Mouse (Mus musculus): Measurements from ENCODE around the gene Hist1h1b.
"Not testable (repeated sequence)": the region's sequence is repeated elsewhere in the genome, so short reads cannot be mapped to it uniquely, and the experiment has no call there.

- not testable (repeated sequence) for TF ChIP-seq EP300 (optimal IDR thresholded peaks at IDR 0.05)
- peak; percentile 50 for TF ChIP-seq CTCF (IDR thresholded peaks at IDR 0.05; ENCODE audit: low read depth)
Observed at GRCm38 (mm10) chr13:21753524-21754285, 26.7 kb downstream of the Hist1h1b start, which contains the start of the genes Hist1h2ak and Hist1h2bn.
